Mouse (Mus musculus): Measurements from ENCODE around the gene Actl9. TPM values are rescaled to one million over a fixed set of nuclear protein-coding genes. Genes with fewer than 3 reads are reported as not detected.

Gene Actl9
- polyA plus RNA-seq, 1 experiment = 0.53 TPM

DNA sequence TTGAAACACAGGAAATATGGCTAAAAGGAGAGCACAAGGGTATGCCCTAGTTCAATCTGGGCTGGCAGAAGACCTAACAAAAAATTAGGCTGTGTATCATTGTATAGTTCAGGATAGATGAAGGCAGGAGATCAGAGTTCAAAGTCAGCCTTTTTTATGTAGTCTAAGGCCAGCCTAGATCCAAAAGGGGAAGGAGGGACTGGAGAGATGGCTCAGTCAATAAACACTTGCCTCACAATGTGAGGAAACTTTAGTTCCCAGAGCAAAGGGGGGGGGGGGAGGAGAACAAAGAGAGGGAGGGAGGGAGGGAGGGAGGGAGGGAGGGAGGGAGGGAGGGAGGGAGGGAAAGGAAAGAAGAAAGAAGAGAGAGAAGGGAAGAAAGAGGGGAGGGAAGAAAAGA, 8.5 kb downstream of the Actl9 start:
- Histone ChIP-seq H3K4me3 (ENCODE audit: insufficient read depth, low read depth, low read length) (no peak overlapping the region), H3K36me3 (ENCODE audit: control insufficient read depth, insufficient read depth, low read length) (no peaks in the 10 kb centered on the region), H3K27ac (ENCODE audit: insufficient read depth, low read depth, low read length) (no peak overlapping the region), H3K4me1 (ENCODE audit: control insufficient read depth, insufficient read depth, low read length) (no peaks in the 10 kb centered on the region), H3K27me3 (replicated peaks; ENCODE audit: control insufficient read depth, insufficient read depth, low read length) (no peaks in the 10 kb centered on the region)
- DNase-seq = no peak
- TF ChIP-seq CTCF (conservative IDR thresholded peaks at IDR 0.05; ENCODE audit: insufficient read depth, insufficient read length, low read depth, low read length) (no peak), POLR2A (IDR thresholded peaks at IDR 0.05; ENCODE audit: low read depth, low read length) (no peak)

DNA sequence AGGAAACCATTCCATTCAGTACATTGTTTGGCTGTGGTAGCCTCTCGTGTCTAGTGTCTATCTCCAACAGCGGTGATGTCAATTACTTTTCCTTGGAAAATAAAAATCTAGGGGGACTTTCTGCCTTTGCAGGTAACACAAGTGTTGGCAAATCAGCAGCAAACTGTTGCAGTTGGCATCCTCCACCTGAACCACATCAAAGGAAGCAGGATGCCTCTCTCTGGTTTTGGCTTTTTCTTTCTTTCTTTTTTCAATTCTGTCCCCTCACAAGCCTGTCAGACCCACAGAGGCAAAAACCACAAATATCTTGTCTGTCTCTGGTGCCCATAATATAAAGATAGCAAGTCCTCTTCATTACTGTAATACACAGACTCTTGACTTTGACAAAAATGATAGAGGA, 23.9 kb downstream of the Actl9 start:
- TF ChIP-seq POLR2A (IDR thresholded peaks at IDR 0.05; ENCODE audit: low read depth, low read length) (no peak), CTCF (conservative IDR thresholded peaks at IDR 0.05; ENCODE audit: insufficient read depth, insufficient read length, low read depth, low read length) (no peak)
- WGBS = 88% methylated on average over 2 of the region's 2 CpGs

DNA sequence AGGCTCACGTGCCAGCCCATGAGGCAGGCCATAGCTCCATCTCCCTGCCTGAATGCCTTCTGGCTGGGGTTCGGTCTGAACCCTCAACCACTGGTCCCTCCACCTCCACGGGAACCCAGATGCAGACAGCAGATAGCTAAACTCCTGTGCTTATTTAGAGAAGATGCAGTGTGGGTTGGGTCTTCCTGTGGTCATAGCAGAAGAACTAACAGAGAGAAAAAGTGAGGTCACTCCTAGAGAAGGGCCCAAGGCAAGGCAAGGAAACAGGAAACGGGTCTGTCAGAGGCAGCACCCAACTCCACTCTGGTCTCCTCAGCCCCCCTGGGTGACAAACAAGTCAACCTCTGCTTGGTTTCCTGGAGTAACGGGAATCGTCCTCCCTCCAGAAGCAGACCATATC, 38.5 kb downstream of the Actl9 start:
- TF ChIP-seq CTCF (conservative IDR thresholded peaks at IDR 0.05; ENCODE audit: insufficient read depth, insufficient read length, low read depth, low read length) = no peak
- TF ChIP-seq POLR2A (IDR thresholded peaks at IDR 0.05; ENCODE audit: low read depth, low read length) = no peak
- Histone ChIP-seq H3K36me3 (ENCODE audit: control insufficient read depth, insufficient read depth, low read length) (no peaks in the 10 kb centered on the region), H3K4me3 (ENCODE audit: insufficient read depth, low read depth, low read length) (no peak overlapping the region), H3K27me3 (replicated peaks; ENCODE audit: control insufficient read depth, insufficient read depth, low read length) (no peaks in the 10 kb centered on the region), H3K27ac (ENCODE audit: insufficient read depth, low read depth, low read length) (no peak overlapping the region), H3K4me1 (ENCODE audit: control insufficient read depth, insufficient read depth, low read length) (no peaks in the 10 kb centered on the region)
- WGBS = 62% methylated on average over 6 of the region's 6 CpGs
- no peak for DNase-seq

More for the DNA sequence above, 23.9 kb downstream of the Actl9 start:
- Histone ChIP-seq H3K36me3 (ENCODE audit: control insufficient read depth, insufficient read depth, low read length) (no peaks in the 10 kb centered on the region), H3K4me1 (ENCODE audit: control insufficient read depth, insufficient read depth, low read length) (no peaks in the 10 kb centered on the region), H3K4me3 (ENCODE audit: insufficient read depth, low read depth, low read length) (no peak overlapping the region), H3K27me3 (replicated peaks; ENCODE audit: control insufficient read depth, insufficient read depth, low read length) (no peaks in the 10 kb centered on the region), H3K27ac (ENCODE audit: insufficient read depth, low read depth, low read length) (no peak overlapping the region)
- DNase-seq = no peak

Other genes starting within 250 kb of the Actl9 start
- not detected in 2 replicates for gene Olfr239, start 241.6 kb upstream of the Actl9 start, polyA plus RNA-seq (2012; rRNA removed)
- 0.08 TPM in 1 of 2 replicates, not detected in the other for gene Olfr1564, start 211.2 kb upstream of the Actl9 start, polyA plus RNA-seq (2012; rRNA removed)
- gene Zfp955a, start 177.8 kb upstream of the Actl9 start, polyA plus RNA-seq (2012; rRNA removed) = 0.94 and 1.6 TPM in 2 replicates
- not detected in 2 replicates for gene Olfr63, start 168.2 kb upstream of the Actl9 start, polyA plus RNA-seq (2012; rRNA removed)
- 1.6 and 2.3 TPM in 2 replicates for gene Zfp955b, start 143.4 kb upstream of the Actl9 start, polyA plus RNA-seq (2012; rRNA removed)
- 0.76 and 1.1 TPM in 2 replicates for gene Zfp81, start 74.0 kb upstream of the Actl9 start, polyA plus RNA-seq (2012; rRNA removed)
- gene Zfp101, start 38.3 kb upstream of the Actl9 start, polyA plus RNA-seq (2012; rRNA removed) = 1.8 and 2.1 TPM in 2 replicates
- 31.4 and 37.9 TPM in 2 replicates for gene Adamts10, start 91.3 kb downstream of the Actl9 start, polyA plus RNA-seq (2012; rRNA removed)
- 1.5 and 2.7 TPM in 2 replicates for gene Myo1f, start 122.8 kb downstream of the Actl9 start, polyA plus RNA-seq (2012; rRNA removed)
- gene Zfp414, start 196.2 kb downstream of the Actl9 start, polyA plus RNA-seq (2012; rRNA removed) = 43.2 and 44.0 TPM in 2 replicates
- gene Pram1, start 205.2 kb downstream of the Actl9 start, polyA plus RNA-seq (2012; rRNA removed) = 0.34 and 0.48 TPM in 2 replicates